Mouse (Mus musculus) limb, embryonic 15.5 days (tissue): Measurements from ENCODE around the gene Ap3d1. TPM values are rescaled to one million over a fixed set of nuclear protein-coding genes. Genes with fewer than 3 reads are reported as not detected.
A peak's percentile ranks its signal among the peaks of the same experiment; 100 is the strongest.

ENCODE experiments used
- ATAC-seq: fragments of 200-750 bp; cut with Nextera tagmentation; 2 replicates; pipeline ENCODE4 v1.8.0; 2017; ENCODE audit warnings: low read depth, moderate TSS enrichment; ENCODE audit not compliant: insufficient number of reproducible peaks, low FRiP score, low TSS enrichment
- H3K27ac ChIP-seq: fragments of 300-500 bp; sonication (generic); 2 replicates; pipeline ENCODE4 v1.5.1; 2015; ENCODE audit warnings: moderate library complexity, mild to moderate bottlenecking, inconsistent platforms
- H3K27me3 ChIP-seq: fragments of 300-500 bp; sonication (generic); 2 replicates; pipeline ENCODE4 v1.6.1; 2015; ENCODE audit warnings: inconsistent platforms
- H3K36me3 ChIP-seq: fragments of 300-500 bp; sonication (generic); 2 replicates; pipeline ENCODE4 v1.6.1; 2015; ENCODE audit warnings: inconsistent platforms
- H3K4me1 ChIP-seq: fragments of 300-500 bp; sonication (generic); 2 replicates; pipeline ENCODE4 v1.6.1; 2015; ENCODE audit warnings: inconsistent platforms
- H3K4me2 ChIP-seq: fragments of 300-500 bp; sonication (generic); 2 replicates; pipeline ENCODE4 v1.6.1; 2015; ENCODE audit warnings: mild to moderate bottlenecking, inconsistent platforms
- H3K4me3 ChIP-seq: fragments of 300-500 bp; sonication (generic); 2 replicates; pipeline ENCODE4 v1.5.1; 2015; ENCODE audit warnings: mild to moderate bottlenecking, inconsistent platforms
- H3K9ac ChIP-seq: fragments of 300-500 bp; sonication (generic); 2 replicates; pipeline ENCODE4 v1.6.1; 2015; ENCODE audit warnings: inconsistent platforms
- H3K9me3 ChIP-seq: fragments of 300-500 bp; sonication (generic); 2 replicates; pipeline ENCODE4 v1.6.1; 2016; ENCODE audit warnings: inconsistent platforms
- WGBS: fragments of 180-500 bp; shearing (Covaris S2); methylation state at CpG from one replicate; pipeline ENCODE4 v1.1.7; 2015; 5-methylcytosine and 5-hydroxymethylcytosine counted together
- polyA plus RNA-seq: library from polyadenylated mRNA; unstranded; fragments of >200 nt; fragmentation: Nextera tagmentation; extraction: Ambion mirVana; gene quantifications from 2 replicates; pipeline ENCODE4 v1.2.1, GENCODE M21; 2015

Ap3d1 gene
- polyA plus RNA-seq, 1 experiment from 2014 or later, result 72.3 TPM

DNA sequence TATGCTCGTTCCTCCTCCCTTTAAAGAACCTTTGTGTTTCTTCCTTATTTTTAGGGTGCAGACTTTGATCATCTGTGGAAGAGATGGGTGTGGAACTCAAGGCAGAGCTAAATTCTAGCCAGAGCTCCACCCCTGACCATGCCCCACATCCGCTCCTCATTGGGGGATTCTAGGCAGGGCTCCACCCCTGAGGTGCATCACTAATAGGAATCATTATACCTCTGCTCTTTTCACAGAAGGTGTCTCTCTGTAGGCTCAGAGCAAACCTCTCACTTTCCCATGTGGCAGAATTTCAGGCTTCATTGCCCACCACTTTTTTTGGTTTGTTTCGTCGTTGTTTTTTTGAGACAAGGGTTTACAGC, 83.2 kb downstream of the Ap3d1 start:
- 53% methylated on average over 4 of the region's 4 CpGs for WGBS
- Histone ChIP-seq H3K36me3 (no peaks in the 10 kb centered on the region), H3K9ac (no peak overlapping the region), H3K4me2 (no peak overlapping the region), H3K9me3 (no peaks in the 10 kb centered on the region), H3K27ac (peak overlapping the region; percentile 17; the same call in 1 of the 2 replicates), H3K4me3 (0 out of 2 replicates have a peak overlapping the region, but pooled peaks have one; percentile 14), H3K27me3 (no peaks in the 10 kb centered on the region), H3K4me1 (peaks cover 40% of the 10 kb centered on the region)
- no peak for ATAC-seq

DNA sequence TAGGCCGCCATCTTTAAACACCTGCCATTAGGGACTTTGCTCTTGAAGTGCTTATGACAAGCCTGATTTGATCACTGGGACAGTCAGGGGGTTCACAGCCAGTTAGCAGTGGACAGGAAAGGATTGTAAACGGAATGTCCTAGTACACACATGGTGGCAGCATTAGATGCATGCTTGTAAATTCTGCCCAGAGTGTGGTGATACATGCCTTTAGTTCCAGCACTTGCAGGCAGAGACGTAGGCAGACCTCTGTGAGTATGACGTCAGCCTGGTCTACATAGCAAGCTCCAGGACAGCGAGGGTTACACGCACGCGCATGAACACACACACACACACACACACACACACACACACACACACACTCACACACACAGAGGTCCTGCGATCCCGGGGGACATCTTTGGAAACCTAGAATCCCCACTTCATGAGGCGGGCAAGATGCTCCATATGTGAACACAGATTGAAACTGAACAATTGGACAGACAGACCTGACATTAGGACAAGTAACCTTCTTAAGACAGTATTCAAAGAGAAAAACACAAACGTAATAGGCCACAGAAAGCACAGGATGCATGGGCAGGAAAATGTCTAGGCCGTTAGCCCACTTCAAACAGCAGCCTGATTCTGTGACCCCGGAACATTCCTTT, 83.7 kb downstream of the Ap3d1 start:
- 77% methylated on average over 14 of the region's 14 CpGs for WGBS
- H3K27ac ChIP-seq, result 0 out of 2 replicates have a peak overlapping the region, but pooled peaks have one; percentile 17
- no peaks in the 10 kb centered on the region for H3K27me3 ChIP-seq
- no peak overlapping the region for H3K9ac ChIP-seq
- H3K4me1 ChIP-seq, result peaks cover 36% of the 10 kb centered on the region
- H3K4me3 ChIP-seq, result no peak overlapping the region
- no peak for ATAC-seq
- H3K9me3 ChIP-seq, result no peaks in the 10 kb centered on the region
- H3K36me3 ChIP-seq, result no peaks in the 10 kb centered on the region
- H3K4me2 ChIP-seq, result no peak overlapping the region

Other genes with a start within 250 kb of the Ap3d1 start
- gene Onecut3, start 247.4 kb downstream of the Ap3d1 start, polyA plus RNA-seq, result not detected in 2 replicates
- gene Atp8b3, start 203.1 kb downstream of the Ap3d1 start, polyA plus RNA-seq, result 0.08 and 0.15 TPM in 2 replicates
- 21.9 and 22.5 TPM in 2 replicates for gene Rexo1, start 180.7 kb downstream of the Ap3d1 start, polyA plus RNA-seq
- gene Klf16, start 164.9 kb downstream of the Ap3d1 start, polyA plus RNA-seq, result 7.9 and 9.9 TPM in 2 replicates
- 97.0 and 104 TPM in 2 replicates for gene Abhd17a, start 151.9 kb downstream of the Ap3d1 start, polyA plus RNA-seq
- gene Scamp4, start 139.4 kb downstream of the Ap3d1 start, polyA plus RNA-seq, result 100 and 102 TPM in 2 replicates
- 6.4 and 8.0 TPM in 2 replicates for gene Adat3, start 139.4 kb downstream of the Ap3d1 start, polyA plus RNA-seq
- gene Gm49322, start 136.2 kb downstream of the Ap3d1 start, polyA plus RNA-seq, result 4.9 and 5.8 TPM in 2 replicates
- 126 and 148 TPM in 2 replicates for gene Csnk1g2, start 119.4 kb downstream of the Ap3d1 start, polyA plus RNA-seq
- gene Btbd2, start 85.2 kb downstream of the Ap3d1 start, polyA plus RNA-seq, result 54.7 and 68.2 TPM in 2 replicates
- gene Mknk2, start 64.2 kb downstream of the Ap3d1 start, polyA plus RNA-seq, result 90.1 and 97.5 TPM in 2 replicates
- gene Mob3a, start 40.3 kb downstream of the Ap3d1 start, polyA plus RNA-seq, result 55.8 and 57.7 TPM in 2 replicates
- 25.9 and 31.0 TPM in 2 replicates for gene Izumo4, start 40.1 kb downstream of the Ap3d1 start, polyA plus RNA-seq
- 14.2 and 15.3 TPM in 2 replicates for gene Dot1l, start 12.9 kb upstream of the Ap3d1 start, polyA plus RNA-seq
- 59.0 and 71.7 TPM in 2 replicates for gene Sf3a2, start 55.9 kb upstream of the Ap3d1 start, polyA plus RNA-seq
- gene Plekhj1, start 56.4 kb upstream of the Ap3d1 start, polyA plus RNA-seq, result 119 and 124 TPM in 2 replicates
- not detected in 2 replicates for gene Amh, start 63.0 kb upstream of the Ap3d1 start, polyA plus RNA-seq
- gene Jsrp1, start 71.2 kb upstream of the Ap3d1 start, polyA plus RNA-seq, result 7.5 and 26.8 TPM in 2 replicates
- gene Oaz1, start 84.4 kb upstream of the Ap3d1 start, polyA plus RNA-seq, result 1,708 and 1,872 TPM in 2 replicates
- gene Lingo3, start 101.8 kb upstream of the Ap3d1 start, polyA plus RNA-seq, result 0.86 and 0.92 TPM in 2 replicates
- gene Lsm7, start 112.9 kb upstream of the Ap3d1 start, polyA plus RNA-seq, result 231 and 258 TPM in 2 replicates
- 44.5 and 47.4 TPM in 2 replicates for gene Sppl2b, start 113.0 kb upstream of the Ap3d1 start, polyA plus RNA-seq
- gene Tmprss9, start 129.6 kb upstream of the Ap3d1 start, polyA plus RNA-seq, result 0.05 TPM in 1 of 2 replicates, not detected in the other
- gene Timm13, start 158.7 kb upstream of the Ap3d1 start, polyA plus RNA-seq, result 312 and 329 TPM in 2 replicates
- gene Lmnb2, start 176.0 kb upstream of the Ap3d1 start, polyA plus RNA-seq, result 51.6 and 58.2 TPM in 2 replicates
- 44.4 and 44.7 TPM in 2 replicates for gene Gadd45b, start 187.8 kb upstream of the Ap3d1 start, polyA plus RNA-seq